15 mouse cellular contexts compared by ENCODE assay signal in the genomic region with DNA sequence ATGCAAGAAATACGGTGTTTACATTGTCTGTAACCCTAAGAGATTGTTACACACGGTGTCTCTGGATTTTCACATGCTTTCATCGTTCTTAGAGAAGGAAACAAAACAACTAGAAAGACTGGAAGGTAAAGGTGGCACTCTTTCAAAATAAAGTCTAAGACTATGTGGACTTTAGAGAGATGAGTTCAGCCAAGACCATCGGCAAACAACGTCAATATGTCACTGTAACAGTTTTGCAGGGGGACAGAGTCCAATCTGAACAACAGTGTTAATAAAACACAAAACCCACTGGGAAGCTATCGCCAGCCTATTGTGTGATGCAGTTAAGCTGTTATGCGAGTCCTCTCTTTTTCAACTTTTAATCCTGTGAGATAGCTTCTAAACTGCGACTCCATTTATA.
"Had no signal": no experiment of that assay in that cellular context is flagged by ENCODE, and none has a peak within 500 bp of the region (broad histone marks: within the 10 kb centered on the region; RNA-seq: fewer than 3 reads in every experiment).

No protein-coding gene starts in this region.

- H3K36me3 ChIP-seq: neural tube, embryonic 15.5 days; stomach, embryonic 15.5 days had no signal

- H3K9me3 ChIP-seq: neural tube, embryonic 15.5 days; stomach, embryonic 15.5 days had no signal

- DNase-seq: retina, postnatal 1 day; right cerebral cortex, adult 18-20 months; right cerebral cortex, postnatal 14 days; right cerebral cortex, postnatal 25 days; right cerebral cortex, postnatal 4 days; spleen, adult 18-20 months; thymus, adult 18-20 months; thymus, adult 2 months; thymus, postnatal 14 days; thymus, postnatal 25 days; thymus, postnatal 36 days; thymus, postnatal 4 days had no signal

- H3K4me2 ChIP-seq: neural tube, embryonic 15.5 days; stomach, embryonic 15.5 days had no signal

- H3K9ac ChIP-seq: neural tube, embryonic 15.5 days; stomach, embryonic 15.5 days had no signal

- H3K4me3 ChIP-seq: neural tube, embryonic 15.5 days; stomach, embryonic 15.5 days had no signal

- H3K27ac ChIP-seq: neural tube, embryonic 15.5 days; stomach, embryonic 15.5 days; stomach, postnatal 0 days had no signal

- H3K27me3 ChIP-seq: neural tube, embryonic 15.5 days; stomach, embryonic 15.5 days had no signal
